Mouse (Mus musculus): ENCODE results near the gene Fibp. TPM values are rescaled to one million over a fixed set of nuclear protein-coding genes. Genes with fewer than 3 reads are reported as not detected.

Gene Fibp
- total RNA-seq, 4 experiments from 2014 or later, result 93.5 to 109 (median 96.4) TPM

Other genes starting within 250 kb of the Fibp start
- gene Pacs1, start 187.5 kb upstream of the Fibp start, total RNA-seq (2022), result 10 to 100 TPM; 50.9 to 59.4 (median 55.3) TPM
- 100 to 1,000 TPM; 202 to 215 (median 208) TPM for gene Sf3b2, start 165.2 kb upstream of the Fibp start, total RNA-seq (2022)
- 10 to 100 TPM; 83.2 to 92.3 (median 86.9) TPM for gene Gal3st3, start 162.3 kb upstream of the Fibp start, total RNA-seq (2022)
- gene Catsper1, start 124.9 kb upstream of the Fibp start, total RNA-seq (2022), result not detected
- gene Cst6, start 111.0 kb upstream of the Fibp start, total RNA-seq (2022), result 10 to 100 TPM; 10.8 to 18.1 (median 12.5) TPM
- 10 to 100 TPM; 18.6 to 27.4 (median 23.1) TPM for gene Eif1ad, start 93.9 kb upstream of the Fibp start, total RNA-seq (2022)
- 10 to 100 TPM; 74.1 to 85.8 (median 76.2) TPM for gene Banf1, start 93.4 kb upstream of the Fibp start, total RNA-seq (2022)
- 100 to 1,000 TPM; 103 to 120 (median 114) TPM for gene Sart1, start 71.9 kb upstream of the Fibp start, total RNA-seq (2022)
- under 1 TPM in 3 of 4 experiments, not detected in 1; 0.34 to 0.63 (median 0.37) TPM for gene Tsga10ip, start 58.1 kb upstream of the Fibp start, total RNA-seq (2022)
- gene Drap1, start 35.6 kb upstream of the Fibp start, total RNA-seq (2022), result 100 to 1,000 TPM; 308 to 358 (median 327) TPM
- 10 to 100 TPM; 64.8 to 71.2 (median 67.6) TPM for gene AI837181, start 35.5 kb upstream of the Fibp start, total RNA-seq (2022)
- gene Fosl1, start 13.1 kb upstream of the Fibp start, total RNA-seq (2022), result under 1 TPM; 0.20 to 0.67 (median 0.29) TPM
- gene Ccdc85b, start 2.7 kb upstream of the Fibp start, total RNA-seq (2022), result 10 to 100 TPM; 31.7 to 33.1 (median 32.4) TPM
- gene Ctsw, start 7.9 kb downstream of the Fibp start, total RNA-seq (2022), result under 1 TPM in 3 of 4 experiments, not detected in 1; 0.29 to 0.81 (median 0.77) TPM
- gene Efemp2, start 13.3 kb downstream of the Fibp start, total RNA-seq (2022), result 10 to 100 TPM; 14.4 to 23.9 (median 22.1) TPM
- gene Mus81, start 27.8 kb downstream of the Fibp start, total RNA-seq (2022), result 10 to 100 TPM; 29.0 to 38.5 (median 33.8) TPM
- gene Cfl1, start 29.8 kb downstream of the Fibp start, total RNA-seq (2022), result 1,000 to 10,000 TPM; 1,240 to 1,334 (median 1,291) TPM
- 10 to 100 TPM in 2 of 4 experiments, 1 to 10 TPM in 2; 7.4 to 12.1 (median 9.6) TPM for gene 1700020D05Rik, start 43.2 kb downstream of the Fibp start, total RNA-seq (2022)
- 10 to 100 TPM; 86.8 to 95.2 (median 88.6) TPM for gene Snx32, start 49.9 kb downstream of the Fibp start, total RNA-seq (2022)
- not detected for gene Ovol1, start 100.0 kb downstream of the Fibp start, total RNA-seq (2022)
- 1 to 10 TPM; 5.8 to 8.7 (median 6.6) TPM for gene Ap5b1, start 107.4 kb downstream of the Fibp start, total RNA-seq (2022)
- 10 to 100 TPM; 58.8 to 96.9 (median 78.2) TPM for gene Rnaseh2c, start 141.3 kb downstream of the Fibp start, total RNA-seq (2022)
- gene Kat5, start 149.6 kb downstream of the Fibp start, total RNA-seq (2022), result 100 to 1,000 TPM in 1 of 4 experiments, 10 to 100 TPM in 3; 81.5 to 105 (median 86.9) TPM
- 10 to 100 TPM; 18.8 to 32.7 (median 23.7) TPM for gene Rela, start 176.9 kb downstream of the Fibp start, total RNA-seq (2022)
- 10 to 100 TPM; 16.2 to 20.4 (median 19.4) TPM for gene Sipa1, start 203.1 kb downstream of the Fibp start, total RNA-seq (2022)
- 10 to 100 TPM; 16.9 to 21.3 (median 18.7) TPM for gene Map3k11, start 228.1 kb downstream of the Fibp start, total RNA-seq (2022)
- 10 to 100 TPM; 74.5 to 80.9 (median 77.0) TPM for gene Pcnx3, start 228.3 kb downstream of the Fibp start, total RNA-seq (2022)
- gene Kcnk7, start 243.8 kb downstream of the Fibp start, total RNA-seq (2022), result under 1 TPM in 1 of 4 experiments, not detected in 3; 0.43 TPM